Mouse (Mus musculus) brain, embryonic 14.5 days (tissue): ENCODE measurements around the gene Gm7075.
A peak's percentile ranks its signal among the peaks of the same experiment; 100 is the strongest.

Source experiments
- CTCF ChIP-seq: fragments of 200-500 bp; IDR thresholded peaks from 2 replicates; pipeline ENCODE4 v1.5.1; 2012; ENCODE audit warnings: inconsistent platforms, mild to moderate bottlenecking, moderate library complexity, borderline replicate concordance; ENCODE audit not compliant: insufficient read depth, insufficient read length; ENCODE audit errors: extremely low read depth
- POLR2A ChIP-seq: fragments of 200-500 bp; IDR thresholded peaks from 2 replicates; pipeline ENCODE4 v1.6.1; 2012; ENCODE audit warnings: mild to moderate bottlenecking, inconsistent platforms, borderline replicate concordance; ENCODE audit not compliant: poor library complexity, insufficient read depth, insufficient read length, severe bottlenecking; ENCODE audit errors: extremely low read depth

DNA sequence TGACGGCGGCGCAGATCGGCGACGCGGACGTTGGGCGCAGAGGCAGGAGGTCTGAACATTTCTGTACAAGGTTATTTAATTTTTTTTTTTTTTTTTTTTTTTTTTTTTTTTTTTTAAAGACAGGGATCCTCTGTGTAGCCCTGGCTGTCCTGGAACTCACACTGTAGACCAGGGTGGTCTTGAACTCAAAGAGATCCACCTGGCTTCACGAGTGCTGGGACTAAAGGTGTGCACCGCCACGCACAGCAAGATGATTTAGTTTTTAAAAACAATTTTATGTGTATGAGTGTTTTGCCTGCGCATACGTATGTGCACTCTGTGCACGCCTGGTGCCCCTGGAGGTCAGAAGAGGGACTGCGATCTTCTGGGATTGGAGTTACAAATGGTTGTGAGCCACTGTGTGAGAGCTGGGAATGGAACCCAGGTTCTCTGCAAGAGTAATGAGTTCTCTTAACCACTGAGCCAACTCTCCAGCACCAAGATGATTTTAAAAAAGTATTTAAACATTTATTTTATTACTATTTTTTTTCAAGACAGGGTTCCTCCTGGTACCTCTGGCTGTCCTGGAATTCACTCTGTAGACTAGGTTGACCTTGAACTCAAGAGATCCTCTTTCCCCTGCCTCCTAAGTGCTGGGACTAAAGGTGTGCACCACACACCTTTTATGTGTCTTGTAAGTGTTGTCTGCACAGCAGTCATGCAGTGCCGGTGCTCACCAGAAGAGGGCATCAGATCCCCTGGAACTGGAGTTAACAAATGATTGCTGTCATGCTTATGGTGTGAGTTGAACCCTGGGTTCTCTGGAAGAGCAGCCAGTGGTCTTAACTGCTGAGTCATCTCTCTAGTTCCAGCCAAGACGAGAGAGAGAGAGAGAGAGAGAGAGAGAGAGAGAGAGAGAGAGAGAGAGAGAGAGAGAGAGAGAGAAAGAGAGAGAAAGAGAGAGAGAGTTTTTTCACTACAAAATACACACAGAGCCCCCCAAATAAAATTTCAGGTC, at the start of gene Gm7075:
- TF ChIP-seq POLR2A: no peak
- peak; percentile 55; the same call in 1 of the 2 replicates for TF ChIP-seq CTCF
